Mouse (Mus musculus): Measurements from ENCODE around the gene Kirrel3. TPM values are rescaled to one million over a fixed set of nuclear protein-coding genes. Genes with fewer than 3 reads are reported as not detected.

Kirrel3 gene
- polyA plus RNA-seq, 1 experiment from 2014 or later, result 0.94 TPM

- DNase-seq (ENCODE audit: low spot score), result no peak
These were observed 456.6 kb downstream of the Kirrel3 start for GRCm38 (mm10) chr9:34942122-34942831.

GRCm38 (mm10) chr9:34942996-34943395, 457.3 kb downstream of the Kirrel3 start:
- no peak for DNase-seq (ENCODE audit: low spot score)

GRCm38 (mm10) chr9:34945301-34945700, 459.6 kb downstream of the Kirrel3 start:
- DNase-seq (ENCODE audit: low spot score), result no peak

- no peak for DNase-seq (ENCODE audit: low spot score)
These were observed 461.6 kb downstream of the Kirrel3 start for GRCm38 (mm10) chr9:34947258-34947657.

GRCm38 (mm10) chr9:34947717-34948116, 462.0 kb downstream of the Kirrel3 start:
- DNase-seq (ENCODE audit: low spot score), result no peak

- DNase-seq (ENCODE audit: low spot score), result no peak
These were observed 467.7 kb downstream of the Kirrel3 start for GRCm38 (mm10) chr9:34953420-34953819.

- no peak for DNase-seq (ENCODE audit: low spot score)
These were observed 468.5 kb downstream of the Kirrel3 start for GRCm38 (mm10) chr9:34954212-34954611.

- DNase-seq (ENCODE audit: low spot score), result no peak
These were observed 470.8 kb downstream of the Kirrel3 start for GRCm38 (mm10) chr9:34956512-34956911.

- DNase-seq (ENCODE audit: low spot score), result no peak
These were observed 472.0 kb downstream of the Kirrel3 start for GRCm38 (mm10) chr9:34957691-34958090.

- DNase-seq (ENCODE audit: low spot score), result no peak
These were observed 472.6 kb downstream of the Kirrel3 start for GRCm38 (mm10) chr9:34958183-34958830.

- no peak for DNase-seq (ENCODE audit: low spot score)
These were observed 475.0 kb downstream of the Kirrel3 start for GRCm38 (mm10) chr9:34960736-34961135.

GRCm38 (mm10) chr9:34961171-34961570, 475.5 kb downstream of the Kirrel3 start:
- DNase-seq (ENCODE audit: low spot score), result no peak

- DNase-seq (ENCODE audit: low spot score), result no peak
These were observed 476.6 kb downstream of the Kirrel3 start for GRCm38 (mm10) chr9:34962251-34962650.

- no peak for DNase-seq (ENCODE audit: low spot score)
These were observed 477.9 kb downstream of the Kirrel3 start for GRCm38 (mm10) chr9:34963593-34963992.

GRCm38 (mm10) chr9:34964172-34965040, 478.7 kb downstream of the Kirrel3 start:
- no peak for DNase-seq (ENCODE audit: low spot score)

GRCm38 (mm10) chr9:34965041-34965415, 479.3 kb downstream of the Kirrel3 start:
- DNase-seq (ENCODE audit: low spot score), result no peak

- DNase-seq (ENCODE audit: low spot score), result no peak
These were observed 482.1 kb downstream of the Kirrel3 start for GRCm38 (mm10) chr9:34967772-34968171.

- DNase-seq (ENCODE audit: low spot score), result no peak
These were observed 484.3 kb downstream of the Kirrel3 start for GRCm38 (mm10) chr9:34969881-34970490.

GRCm38 (mm10) chr9:34974326-34974725, 488.6 kb downstream of the Kirrel3 start:
- no peak for DNase-seq (ENCODE audit: low spot score)

- no peak for DNase-seq (ENCODE audit: low spot score)
These were observed 489.6 kb downstream of the Kirrel3 start for GRCm38 (mm10) chr9:34975245-34975644.

- no peak for DNase-seq (ENCODE audit: low spot score)
These were observed 491.1 kb downstream of the Kirrel3 start for GRCm38 (mm10) chr9:34976596-34977462.
